Comparison of ENCODE assay signal across 16 mouse cellular contexts in genomic region chr8:107715901-107716300, GRCm38 (mm10).
"Had no signal": no experiment of that assay in that cellular context is flagged by ENCODE, and none has a peak within 500 bp of the region (broad histone marks: within the 10 kb centered on the region; RNA-seq: fewer than 3 reads in every experiment).

No protein-coding gene starts in this region.

- H3K4me2 ChIP-seq: neural tube, embryonic 13.5 days; neural tube, embryonic 15.5 days; stomach, embryonic 15.5 days had no signal

- DNase-seq: retina, postnatal 1 day; right cerebral cortex, adult 18-20 months; right cerebral cortex, postnatal 14 days; right cerebral cortex, postnatal 25 days; right cerebral cortex, postnatal 4 days; spleen, adult 18-20 months; thymus, adult 18-20 months; thymus, adult 2 months; thymus, postnatal 14 days; thymus, postnatal 25 days; thymus, postnatal 36 days; thymus, postnatal 4 days had no signal

- H3K9me3 ChIP-seq: neural tube, embryonic 13.5 days; neural tube, embryonic 15.5 days; stomach, embryonic 15.5 days had no signal

- H3K4me1 ChIP-seq: neural tube, embryonic 13.5 days; neural tube, embryonic 15.5 days; stomach, embryonic 15.5 days had no signal

- H3K27me3 ChIP-seq: neural tube, embryonic 13.5 days; neural tube, embryonic 15.5 days; stomach, embryonic 15.5 days had no signal

- H3K27ac ChIP-seq: neural tube, embryonic 13.5 days; neural tube, embryonic 15.5 days; stomach, embryonic 15.5 days; stomach, postnatal 0 days had no signal

- H3K36me3 ChIP-seq: neural tube, embryonic 13.5 days; neural tube, embryonic 15.5 days; stomach, embryonic 15.5 days had no signal

- H3K4me3 ChIP-seq: neural tube, embryonic 13.5 days; neural tube, embryonic 15.5 days; stomach, embryonic 15.5 days had no signal

- H3K9ac ChIP-seq: neural tube, embryonic 13.5 days; neural tube, embryonic 15.5 days; stomach, embryonic 15.5 days had no signal
